Mouse (Mus musculus): Measurements from ENCODE around the gene Pidd1.

Pidd1 gene

DNA sequence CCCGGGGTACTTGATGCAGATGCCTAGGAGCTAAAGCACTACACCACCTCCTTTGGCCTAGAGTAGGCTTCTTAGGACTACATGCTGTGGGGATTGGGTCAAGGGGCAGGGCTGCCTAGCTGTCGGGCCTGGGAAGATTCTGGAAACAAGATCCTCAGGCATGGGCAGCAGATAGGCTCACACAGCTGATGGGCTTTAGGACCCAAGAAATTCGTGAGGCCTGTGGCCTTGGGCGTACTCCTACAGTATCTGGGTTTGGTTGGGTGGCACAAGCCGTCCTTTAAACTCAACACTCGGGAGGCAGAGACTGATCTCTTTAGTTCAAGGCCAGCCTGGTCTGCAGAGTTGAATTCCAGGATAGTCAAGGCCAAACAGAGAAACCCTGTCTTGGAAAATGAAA is 28.4 kb upstream of the Pidd1 start:
- no peak for DNase-seq

DNA sequence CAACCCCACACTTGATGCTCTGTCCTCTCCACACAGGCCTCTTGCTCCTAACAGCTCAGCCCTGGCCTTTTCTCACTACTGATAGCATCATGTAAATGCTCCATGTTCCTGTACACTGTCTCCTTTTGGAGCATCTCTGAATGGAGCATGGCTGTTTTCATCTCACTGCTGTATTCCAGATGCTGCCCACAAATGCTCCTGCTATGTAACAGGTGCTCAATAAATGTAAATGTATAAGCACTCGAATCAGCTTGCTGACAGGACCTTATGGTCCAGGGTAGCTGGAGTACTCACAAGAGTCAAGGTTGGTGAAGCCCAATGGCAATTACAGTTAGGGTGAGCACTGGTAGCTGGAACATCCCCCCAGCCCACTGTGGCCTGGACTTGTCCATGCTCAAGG is 27.4 kb upstream of the Pidd1 start:
- no peak for DNase-seq

DNA sequence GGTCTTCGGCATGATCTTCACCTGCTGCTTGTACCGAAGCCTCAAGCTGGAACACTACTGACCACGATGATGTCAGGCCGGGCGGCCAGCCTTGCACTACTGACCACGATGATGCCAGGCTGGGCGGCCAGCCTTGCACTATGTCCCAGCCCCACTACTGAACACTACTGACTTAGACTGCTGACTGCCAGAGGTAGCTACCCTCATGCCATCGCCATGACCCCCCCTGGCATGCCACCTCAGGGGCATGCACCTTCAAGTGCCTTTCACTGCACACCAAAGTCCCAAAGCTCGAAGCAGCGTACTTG is 26.8 kb upstream of the Pidd1 start:
- DNase-seq, result no peak

DNA sequence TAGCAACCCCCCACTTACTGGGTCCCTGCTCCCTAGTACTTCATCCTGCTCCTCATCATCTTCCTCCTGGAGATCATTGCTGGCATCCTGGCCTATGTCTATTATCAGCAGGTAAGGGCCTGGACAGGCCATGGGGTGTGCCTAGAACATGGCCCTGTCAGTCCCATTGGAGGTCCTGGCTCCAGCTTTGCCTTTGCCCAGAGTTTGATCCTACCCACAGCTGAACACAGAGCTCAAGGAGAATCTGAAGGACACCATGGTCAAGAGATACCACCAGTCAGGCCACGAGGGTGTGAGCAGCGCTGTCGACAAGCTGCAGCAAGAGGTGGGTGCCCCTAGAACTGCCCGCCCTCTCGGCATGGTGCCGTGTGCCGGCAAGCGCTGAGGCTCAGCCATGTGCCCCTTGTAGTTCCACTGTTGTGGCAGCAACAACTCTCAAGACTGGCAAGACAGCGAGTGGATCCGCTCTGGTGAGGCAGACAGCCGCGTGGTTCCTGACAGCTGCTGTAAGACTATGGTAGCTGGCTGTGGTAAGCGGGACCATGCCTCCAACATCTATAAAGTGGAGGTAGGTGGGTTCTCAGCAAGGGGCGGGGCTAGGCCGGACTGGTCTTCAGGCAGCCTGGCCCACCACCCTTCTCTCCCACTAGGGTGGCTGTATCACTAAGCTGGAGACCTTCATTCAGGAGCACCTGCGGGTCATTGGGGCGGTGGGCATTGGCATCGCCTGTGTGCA is 26.2 kb upstream of the Pidd1 start:
- DNase-seq, result no peak

DNA sequence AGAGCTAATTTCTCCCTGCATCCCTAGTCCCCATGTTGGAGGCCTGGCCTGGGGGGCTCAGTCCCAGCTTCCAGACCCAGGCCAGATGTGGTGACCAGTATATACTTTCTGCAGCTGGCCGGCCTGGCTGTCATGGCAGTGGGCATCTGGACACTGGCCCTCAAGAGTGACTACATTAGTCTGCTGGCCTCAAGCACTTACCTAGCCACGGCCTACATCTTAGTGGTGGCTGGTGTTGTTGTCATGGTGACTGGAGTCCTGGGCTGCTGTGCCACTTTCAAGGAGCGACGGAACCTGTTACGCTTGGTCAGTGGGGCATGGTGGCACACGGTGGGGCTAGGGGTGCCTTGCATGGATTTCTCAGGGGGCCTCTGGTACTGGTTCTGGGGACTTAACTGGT is 25.5 kb upstream of the Pidd1 start:
- no peak for DNase-seq

DNA sequence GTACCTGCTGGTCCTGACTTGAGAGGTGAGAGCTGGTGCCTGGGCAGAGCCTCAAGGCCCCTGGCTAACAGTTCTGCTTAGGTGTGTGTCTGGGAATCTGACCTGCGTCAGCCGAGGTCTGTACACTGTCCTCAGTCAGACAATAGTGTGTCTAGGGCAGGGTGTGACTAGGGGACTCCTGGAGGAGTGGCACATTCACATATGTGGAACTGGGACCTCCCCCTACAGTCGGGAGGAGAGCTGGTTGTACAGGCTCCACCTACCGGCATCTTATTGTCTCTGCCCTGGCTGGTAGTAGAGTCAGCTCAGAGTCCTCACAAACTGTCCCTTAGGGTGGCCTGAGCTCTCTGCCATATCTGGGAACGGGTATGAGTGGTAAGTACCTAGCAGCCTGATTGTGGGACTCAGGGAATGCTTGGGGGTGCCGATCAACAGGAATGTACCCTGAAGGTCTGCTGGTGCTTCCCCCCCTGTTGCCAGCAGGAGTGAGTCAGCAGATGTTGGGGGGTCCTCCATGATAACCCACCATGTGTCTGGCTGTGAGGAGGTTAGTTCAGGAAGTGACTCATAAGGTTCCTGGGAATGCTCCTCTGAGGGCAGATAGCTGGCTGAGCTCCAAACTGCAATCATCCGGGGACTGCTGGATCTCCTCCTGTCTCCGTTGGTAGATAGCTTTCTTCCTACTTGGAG is 24.8 kb upstream of the Pidd1 start:
- DNase-seq, result peak; percentile 79

DNA sequence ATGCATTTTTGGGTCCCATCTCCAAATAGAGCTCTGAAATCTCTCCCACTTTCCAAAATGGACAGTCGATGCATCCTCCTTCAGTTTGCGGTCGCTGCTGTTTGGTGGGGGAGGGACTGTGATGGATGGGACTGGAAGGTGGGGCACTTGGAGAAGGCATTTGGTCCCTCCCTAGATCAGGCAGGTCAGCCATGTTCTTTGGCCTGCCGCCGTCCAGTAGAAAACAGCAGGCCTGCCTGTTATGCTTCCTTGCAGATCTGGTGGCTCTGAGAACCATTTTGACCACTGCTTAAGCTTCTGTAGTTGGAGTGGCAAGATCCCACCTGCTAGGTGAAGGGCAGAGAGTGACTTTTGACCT is 24.3 kb upstream of the Pidd1 start:
- no peak for DNase-seq

DNA sequence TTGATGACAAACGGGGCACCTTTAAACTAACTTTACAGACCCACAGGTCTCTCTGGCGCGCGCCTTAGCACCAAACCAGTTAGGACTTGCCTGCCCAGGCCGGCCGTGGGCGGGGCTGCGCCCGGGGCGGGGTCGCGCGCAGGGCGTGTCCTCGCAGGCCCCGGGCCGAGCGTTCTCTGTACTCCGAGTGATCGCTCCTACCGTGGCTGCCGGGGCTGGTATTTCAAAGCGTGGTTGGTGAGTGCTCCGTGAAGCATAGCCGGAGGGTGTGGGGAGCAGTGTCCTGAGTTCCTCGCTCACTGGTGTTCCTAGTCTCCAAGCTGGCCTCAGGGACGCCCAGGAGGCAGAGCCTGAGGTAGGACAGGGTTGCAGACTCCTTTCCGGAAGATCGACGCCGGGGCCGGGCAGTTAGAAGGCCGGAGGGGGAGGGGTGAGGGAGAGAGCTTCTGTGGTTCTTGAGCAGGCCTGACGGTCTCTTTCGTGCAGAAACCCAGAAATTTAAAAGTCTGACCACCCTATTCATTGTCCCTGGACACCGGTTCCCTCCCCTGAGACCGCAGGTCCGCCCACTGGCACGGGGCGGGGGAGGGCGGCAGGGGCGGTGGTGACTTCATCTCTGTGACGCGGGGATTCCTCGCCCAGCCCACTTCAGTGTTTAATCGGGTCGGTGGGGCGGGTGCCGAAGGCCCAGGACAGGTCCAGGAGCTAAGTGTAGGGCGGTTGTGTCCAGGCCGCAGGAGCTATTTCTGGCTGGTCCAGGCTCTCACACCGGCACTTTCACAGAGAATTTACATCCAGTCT is 23.6 kb upstream of the Pidd1 start, which contains the start of gene Cd151:
Cd151 (plus strand) TSS at position 163 of the 801 bp plus-strand sequence.
- peak; percentile 83 for DNase-seq

DNA sequence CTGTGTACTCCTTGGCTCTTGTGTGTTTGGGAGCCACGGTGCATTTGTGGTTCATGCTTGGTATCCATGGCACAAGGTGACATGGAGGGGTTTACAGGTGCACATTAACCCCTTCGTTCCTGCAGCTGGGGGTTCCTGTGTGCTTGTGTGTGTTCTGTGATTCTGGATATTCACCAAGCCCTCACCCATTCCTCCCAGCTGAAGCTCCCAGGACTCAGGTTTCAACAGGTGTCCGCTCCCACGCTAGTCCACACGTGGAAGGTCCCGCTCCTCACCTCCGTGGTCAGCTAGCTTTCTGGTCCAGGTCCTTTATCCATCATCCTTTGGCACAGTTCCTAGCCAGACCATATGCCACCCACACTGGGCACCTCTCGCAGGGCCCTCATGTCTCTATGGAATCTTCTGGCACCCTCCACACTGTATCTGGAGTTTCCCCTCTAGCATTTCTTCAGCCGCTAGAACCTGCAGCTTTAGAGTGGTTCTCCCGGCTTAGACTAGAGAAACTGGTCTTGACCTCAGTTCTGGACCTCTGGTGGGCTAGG is 22.9 kb upstream of the Pidd1 start:
- no peak for DNase-seq

DNA sequence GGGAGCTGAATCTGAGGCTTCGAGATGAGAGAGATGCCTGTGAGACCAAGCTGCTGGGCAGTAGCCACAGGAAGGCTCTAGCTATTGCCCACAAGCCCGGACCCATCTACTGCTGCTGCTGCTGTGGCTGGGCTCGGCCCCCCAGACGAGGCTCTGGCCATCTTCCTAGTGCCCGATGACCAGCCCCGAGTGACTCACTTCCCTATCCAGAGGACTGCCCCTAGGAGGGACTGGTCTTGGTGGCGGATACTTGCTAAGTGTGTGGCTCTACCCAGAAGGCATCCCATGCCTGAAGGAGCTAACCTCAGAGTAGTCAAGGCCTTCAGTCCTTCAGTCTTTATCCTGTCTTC is 22.2 kb upstream of the Pidd1 start:
- DNase-seq, result no peak

DNA sequence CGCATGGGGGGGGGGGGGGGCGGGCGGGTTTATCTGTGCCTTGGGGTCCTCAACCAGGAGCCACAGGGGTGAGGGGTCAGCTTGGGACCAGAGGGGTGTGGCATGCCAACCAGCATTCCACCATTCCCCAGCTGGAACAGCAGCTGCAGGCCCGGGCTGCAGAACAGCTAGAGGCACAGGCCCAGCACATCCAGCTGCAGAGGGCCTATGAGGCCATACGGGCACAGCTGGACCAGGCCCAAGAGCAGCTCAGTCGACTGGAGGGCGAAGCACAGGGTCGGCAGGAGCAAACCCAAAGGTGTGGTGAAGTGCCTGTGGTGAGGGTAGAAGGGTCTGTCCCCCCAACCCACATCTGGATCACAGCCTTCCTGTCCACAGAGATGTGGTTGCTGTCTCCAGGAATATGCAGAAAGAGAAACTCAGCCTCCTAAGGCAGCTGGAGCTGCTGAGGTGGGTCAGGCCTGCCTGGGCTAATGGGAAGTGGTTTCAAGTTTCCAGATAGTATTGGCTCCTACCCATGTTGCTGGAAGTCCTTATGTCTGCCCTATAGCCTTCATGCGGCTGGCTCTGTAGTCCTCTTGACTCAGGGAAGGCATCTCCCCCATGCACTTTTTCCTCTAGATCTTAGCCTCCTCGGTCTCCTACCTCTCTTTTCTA is 21.7 kb upstream of the Pidd1 start:
- no peak for DNase-seq

DNA sequence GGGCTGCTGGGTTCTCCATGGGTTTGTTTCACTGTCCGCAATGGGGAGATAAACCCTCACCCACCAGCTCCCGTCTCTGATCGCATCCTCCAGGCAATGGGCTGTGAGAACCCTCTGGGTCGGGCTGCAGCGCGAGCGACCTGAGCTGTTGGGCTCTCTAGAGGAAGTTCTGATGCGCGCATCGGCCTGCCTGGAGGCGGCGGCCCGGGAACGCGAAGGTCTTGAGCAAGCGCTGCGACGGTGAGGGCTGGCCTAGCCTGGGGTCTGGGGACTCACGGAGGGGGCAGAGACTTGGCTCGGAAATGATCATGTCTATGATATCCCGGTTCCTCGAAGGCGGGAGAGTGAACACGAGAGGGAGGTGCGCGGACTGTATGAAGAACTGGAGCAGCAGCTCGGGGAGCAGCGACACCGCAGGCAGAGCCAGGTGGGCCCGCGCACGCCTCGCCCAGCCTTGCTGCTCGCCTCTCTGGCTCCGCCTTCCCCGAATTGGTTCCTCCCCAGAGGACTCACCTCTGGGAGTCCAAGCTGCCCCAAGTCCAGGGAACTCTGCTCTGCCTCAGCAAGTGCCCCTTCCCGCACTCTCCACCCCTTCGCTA is 20.9 kb upstream of the Pidd1 start:
- peak; percentile 27 for DNase-seq

DNA sequence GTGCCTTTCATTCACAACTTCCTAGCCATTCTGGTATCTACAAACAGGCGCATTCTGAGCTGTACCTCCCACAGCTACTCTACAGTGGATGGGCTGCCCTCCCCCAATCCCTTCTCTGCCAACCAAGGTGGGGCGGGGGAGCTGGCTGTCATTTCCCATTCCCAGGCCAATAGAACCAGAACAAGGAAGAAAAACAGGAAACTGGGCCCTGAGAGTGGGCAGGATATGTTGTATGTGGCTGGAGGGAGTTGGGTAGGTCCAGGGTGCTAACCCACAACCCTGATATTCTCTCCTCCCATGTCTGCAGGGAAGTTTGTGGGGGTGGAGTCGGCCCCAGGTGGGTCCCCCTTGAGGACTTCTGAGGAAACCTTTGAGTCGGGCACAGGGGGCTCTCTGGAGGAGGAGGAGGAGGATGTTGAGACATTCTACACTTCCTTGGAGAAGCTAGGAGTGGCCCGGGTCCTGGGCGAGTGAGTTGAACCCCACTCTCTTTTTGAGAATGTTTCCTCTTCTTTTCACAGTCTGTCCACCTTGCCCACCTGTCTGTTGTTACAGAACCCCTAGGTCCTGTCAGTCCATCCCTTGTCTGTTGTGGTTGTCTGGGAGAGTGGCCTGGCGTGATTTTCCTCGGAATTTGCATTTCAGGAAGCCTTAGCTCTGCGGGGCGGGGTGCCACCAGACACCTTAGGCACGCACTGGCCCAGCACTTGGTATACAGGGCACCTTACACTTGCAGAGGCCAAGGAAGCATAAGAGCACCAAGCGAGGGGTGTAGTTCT is 20.2 kb upstream of the Pidd1 start:
- no peak for DNase-seq

DNA sequence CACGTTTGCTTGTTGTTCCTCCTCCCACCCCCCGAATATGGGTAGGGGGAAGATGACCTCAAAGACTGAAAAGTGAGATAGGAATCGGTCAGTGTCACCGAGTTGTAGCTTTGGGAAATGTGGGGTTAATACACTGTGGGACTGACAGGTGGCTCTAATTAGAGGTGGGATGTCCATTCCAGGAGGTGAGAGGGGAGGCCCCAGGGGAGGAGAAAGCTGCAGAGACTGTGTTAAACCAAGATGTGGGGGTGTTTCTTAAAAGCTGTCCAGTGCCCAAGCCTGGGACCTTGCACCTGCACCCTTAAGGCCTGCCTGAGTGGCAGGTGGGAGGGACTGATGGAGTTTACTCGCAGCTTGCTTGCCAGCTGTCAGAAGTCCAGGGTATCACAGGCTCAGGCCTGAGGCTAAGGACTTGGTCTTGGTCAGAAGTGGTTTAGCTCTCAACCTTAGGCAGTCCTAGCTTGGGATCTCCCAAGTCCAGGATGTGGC is 18.6 kb upstream of the Pidd1 start:
- DNase-seq, result peak; percentile 22

DNA sequence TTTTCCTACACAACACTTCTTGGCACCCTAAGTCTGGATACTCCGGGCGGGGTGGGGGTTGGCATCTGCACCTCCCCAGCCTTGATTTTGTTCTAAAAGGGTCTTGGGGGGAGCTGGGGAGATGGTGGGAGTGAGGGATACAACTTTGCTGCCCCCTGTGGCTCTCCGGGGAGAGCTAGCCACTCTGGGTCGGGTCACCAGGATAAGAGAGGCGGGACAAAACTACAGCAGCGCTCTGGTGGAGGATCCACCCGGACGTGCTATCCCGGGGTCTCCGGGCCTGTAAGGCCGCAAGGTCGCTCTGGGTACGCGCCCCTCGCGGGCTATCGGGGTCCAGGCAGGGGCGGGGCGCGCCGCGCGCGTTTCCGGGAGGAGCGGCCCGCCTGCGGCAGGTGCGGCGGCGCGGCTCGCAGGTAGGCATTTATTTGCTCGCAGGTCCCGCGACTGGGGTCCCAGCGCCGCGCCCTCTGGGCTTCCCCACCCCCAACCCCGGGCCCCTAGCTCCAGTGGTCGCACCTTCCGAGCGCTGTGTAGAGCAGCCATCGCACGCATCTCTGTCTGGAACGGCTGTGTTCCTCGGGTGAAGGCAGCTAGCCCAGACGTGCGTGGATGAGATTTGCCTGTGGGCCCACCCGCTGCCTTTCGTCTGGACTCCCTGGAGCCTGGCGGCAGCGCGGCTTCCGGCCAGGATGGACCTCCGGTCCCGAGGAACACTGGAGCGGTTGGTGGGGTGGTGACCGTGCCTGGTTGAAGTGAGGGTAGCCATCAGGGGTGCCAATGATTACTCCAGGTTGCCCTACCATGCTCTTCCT is 17.9 kb upstream of the Pidd1 start:
- peak; percentile 54 for DNase-seq

DNA sequence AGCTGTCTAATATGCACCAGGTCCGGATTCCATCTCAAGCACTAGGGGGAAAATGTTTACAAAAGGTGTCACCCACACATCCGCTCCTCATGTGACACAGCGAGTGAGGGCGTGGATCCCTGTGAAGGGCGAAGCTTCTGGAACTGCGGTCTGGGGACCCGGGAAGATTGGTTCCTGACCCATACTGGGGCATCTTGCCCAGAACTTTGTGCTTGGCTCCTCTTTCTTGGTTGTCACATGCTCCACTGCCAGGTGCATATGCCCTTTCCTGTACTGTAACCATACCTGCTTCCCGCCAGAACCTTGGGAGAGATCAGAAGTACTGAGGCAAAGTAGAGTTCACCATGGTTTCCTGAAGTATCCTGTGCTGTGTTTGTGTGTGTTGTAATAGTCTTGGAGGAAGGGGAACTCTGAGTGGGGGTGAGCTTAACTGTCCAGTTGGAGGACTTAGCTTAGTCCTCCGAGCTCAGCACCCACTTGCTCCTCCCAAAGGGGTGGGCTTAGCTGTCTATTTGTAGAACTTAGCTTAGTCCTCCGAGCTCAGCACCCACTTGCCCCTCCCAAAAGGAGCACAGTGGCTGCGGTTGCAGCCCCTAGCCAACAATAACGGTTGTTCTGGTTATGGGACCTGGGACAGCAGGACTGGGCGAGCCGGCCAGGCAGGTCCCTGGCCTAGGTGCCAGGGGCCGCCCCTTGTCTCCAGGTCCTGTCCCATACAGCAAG is 16.7 kb upstream of the Pidd1 start, which contains the start of gene Cracr2b:
Cracr2b (plus strand) TSS at position 704 of the 723 bp plus-strand sequence.
- no peak for DNase-seq

DNA sequence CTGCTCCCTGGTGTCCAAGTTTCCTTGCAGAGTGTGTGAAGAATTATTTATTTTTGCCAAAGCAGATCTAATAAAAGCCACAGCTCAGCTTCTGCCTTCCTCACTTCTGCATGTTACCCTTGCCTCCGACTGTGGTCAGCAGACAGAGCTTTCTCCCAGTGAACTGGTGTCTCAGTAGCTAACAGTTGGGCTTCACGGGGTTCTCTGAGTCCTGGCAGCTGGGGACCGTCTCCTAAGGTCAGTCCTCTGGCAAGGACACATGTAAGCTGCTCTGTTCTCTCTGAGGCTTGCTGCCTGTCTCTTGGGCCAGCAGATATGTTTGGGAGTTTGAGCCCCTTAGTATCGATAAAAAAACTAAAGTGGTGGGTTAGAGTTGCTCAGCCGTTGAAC is 16.2 kb upstream of the Pidd1 start:
- no peak for DNase-seq

DNA sequence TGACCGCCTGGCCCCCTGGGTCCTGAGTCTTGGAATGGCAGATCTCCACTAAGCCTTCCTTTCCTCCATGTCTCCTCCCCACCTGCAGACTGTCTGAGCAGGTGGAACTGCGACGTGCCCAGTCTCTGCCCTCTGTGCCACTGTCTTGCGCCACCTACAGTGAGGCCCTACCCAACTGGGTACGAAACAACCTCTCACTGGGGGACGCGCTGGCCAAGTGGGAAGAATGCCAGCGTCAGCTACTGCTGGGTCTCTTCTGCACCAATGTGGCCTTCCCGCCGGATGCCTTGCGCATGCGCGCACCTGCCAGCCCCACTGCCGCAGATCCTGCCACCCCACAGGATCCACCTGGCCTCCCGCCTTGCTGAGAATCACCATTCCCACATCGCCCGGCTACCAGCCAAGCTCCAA is 15.5 kb upstream of the Pidd1 start:
- no peak for DNase-seq

DNA sequence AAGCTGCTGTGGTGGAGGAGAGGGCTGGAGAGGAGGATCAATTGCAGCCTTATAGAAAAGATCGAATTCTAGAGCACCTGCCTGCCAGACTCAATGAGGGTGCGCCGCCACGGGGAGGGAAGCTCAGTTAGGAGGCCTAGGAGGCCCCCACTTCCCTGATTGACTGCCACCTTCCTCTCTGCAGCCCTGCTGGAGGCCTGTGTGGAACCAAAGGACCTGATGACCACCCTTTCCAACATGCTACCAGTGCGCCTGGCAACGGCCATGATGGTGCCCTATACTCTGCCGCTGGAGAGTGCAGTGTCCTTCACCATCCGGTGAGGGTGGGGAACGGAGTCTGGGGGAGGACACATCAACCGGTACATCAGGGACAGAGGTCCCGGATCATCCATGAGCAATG is 14.8 kb upstream of the Pidd1 start:
- no peak for DNase-seq

DNA sequence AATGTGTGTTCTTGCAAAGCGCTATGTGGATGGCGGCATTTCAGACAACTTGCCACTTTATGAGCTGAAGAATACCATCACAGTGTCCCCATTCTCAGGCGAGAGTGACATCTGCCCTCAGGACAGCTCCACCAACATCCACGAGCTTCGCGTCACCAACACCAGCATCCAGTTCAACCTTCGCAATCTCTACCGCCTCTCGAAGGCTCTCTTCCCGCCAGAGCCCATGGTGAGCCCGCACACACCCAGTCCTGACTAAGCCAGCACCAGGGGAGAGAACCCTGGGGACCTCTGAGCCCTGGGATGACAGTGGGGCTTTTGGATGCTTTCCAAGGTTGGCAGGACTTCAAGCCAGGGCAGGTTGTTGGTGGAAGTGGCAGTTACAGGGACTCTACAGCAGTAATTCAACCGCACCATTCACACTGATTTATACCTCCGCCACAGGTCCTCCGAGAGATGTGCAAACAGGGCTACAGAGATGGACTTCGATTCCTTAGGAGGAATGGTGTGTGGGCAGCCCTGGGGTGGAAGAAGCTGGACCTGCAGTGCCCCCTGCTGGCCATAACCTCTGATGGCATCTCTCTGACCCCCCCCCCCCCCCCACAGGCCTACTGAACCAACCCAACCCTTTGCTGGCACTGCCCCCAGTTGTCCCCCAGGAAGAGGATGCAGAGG is 14.3 kb upstream of the Pidd1 start:
- peak; percentile 58 for DNase-seq

Data from retina, postnatal 1 day (tissue).